Mouse (Mus musculus) right cerebral cortex, postnatal 10 days (tissue): ENCODE data around the gene H2-T24.
"Not testable (repeated sequence)": the region's sequence is repeated elsewhere in the genome, so short reads cannot be mapped to it uniquely, and the experiment has no call there.

Source experiments
- DNase-seq, 2 experiments: peaks; one replicate each; pipeline ENCODE4 v3.0.0; 2021; ENCODE audit warnings: low spot score in 2 of 2

Gene H2-T24

DNA sequence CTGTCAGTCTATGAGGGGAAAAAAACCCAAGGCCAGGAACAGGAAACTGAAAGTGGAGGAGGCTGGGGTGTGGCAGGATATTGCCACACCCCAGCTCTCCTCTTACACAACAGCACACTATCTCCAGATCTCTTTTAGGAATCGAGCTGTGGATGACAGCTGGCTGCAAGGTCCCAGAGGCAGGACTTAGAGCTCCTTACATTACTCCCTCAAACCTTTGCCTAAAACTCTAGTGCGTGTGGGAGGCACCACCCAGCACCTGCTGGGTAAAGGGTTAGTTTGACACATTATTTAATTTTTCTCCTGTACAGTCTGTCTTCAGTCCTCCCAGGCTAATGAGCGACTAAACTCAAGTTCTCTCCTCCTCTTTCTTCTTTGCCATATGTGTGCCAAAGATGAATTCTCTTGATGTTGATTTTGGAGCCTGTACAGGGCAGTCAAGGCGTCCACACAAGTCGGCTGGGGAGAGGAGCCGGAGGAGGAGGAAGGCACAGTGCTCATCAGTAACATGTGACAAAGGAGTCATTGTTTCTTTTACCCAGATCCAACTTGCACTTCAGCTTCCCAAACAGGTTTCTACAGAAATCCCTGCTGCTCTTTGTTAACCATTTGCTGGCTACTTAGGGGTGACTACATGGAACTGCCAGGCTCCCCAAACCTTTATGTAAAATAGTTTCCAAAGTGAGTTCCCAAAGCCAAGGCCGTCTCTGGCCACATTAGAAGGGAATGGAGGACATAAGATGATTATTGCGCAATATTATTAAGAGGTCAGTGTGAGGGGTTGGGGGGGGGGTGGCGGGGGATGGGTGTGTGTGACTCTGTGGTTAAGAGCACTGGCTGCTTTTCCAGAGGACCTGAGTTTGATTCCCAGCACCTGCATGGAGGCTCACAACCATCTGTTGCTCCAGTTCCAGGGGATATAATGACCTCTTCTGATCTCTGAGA, 3.6 kb upstream of the H2-T24 start:
- DNase-seq, result no peak

DNA sequence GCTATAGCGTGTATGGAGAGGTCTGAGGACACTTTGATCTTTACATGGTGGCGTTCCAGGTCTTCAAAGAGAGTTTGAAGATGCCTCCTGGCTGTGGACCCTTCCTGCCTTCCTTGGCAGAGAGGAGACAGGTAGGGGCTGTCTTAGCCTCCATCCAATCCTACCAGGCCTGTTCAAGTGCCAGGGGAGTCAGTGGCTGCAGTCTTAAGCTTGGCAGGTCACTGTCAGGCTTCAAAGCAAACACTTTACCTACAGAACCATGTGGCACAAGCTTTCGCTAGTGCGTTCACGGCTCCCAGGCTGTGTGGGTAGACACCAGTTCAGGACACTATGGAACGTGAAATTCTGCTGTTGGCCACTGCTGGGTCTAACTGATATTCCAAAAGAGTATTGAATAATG, 2.6 kb upstream of the H2-T24 start:
- no peak for DNase-seq

DNA sequence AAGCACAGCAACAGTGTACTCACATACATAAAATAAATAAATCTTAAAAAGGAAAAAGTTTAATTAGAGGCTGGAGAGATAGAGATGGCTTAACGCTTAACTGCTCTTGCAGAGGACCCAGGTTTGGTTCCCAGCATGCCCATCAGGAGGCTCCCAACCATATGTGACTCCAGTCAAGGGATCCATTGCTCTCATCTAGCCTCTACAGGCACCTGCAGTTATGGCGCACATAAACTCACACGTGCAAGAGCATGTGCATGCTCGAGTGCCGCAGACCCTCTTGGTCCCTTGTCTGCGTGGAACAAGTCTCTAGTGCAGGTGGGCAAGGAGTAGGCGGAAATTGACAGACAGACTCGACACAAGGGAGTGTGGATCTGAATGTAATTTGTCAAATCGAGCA, 1.7 kb upstream of the H2-T24 start:
- no peak for DNase-seq

DNA sequence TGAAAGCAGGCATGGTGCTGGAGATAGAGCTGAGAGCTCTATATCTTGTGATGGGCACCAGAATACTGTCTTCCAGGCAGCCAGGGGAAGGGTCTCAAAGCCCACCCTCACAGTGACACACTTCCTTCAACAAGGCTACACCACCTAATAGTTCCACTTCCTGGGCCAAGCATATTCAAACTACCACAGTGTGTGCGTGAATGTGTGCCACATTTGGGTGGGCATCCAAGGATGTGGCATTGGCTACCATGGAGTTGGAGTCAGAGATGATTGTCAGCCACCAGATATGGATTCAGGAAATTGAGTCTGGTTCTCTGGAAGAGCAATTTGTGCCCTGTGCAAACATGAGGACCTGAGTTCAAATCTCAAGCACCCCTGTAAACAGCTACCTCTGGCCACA, 949 bp upstream of the H2-T24 start:
- DNase-seq, result no peak

DNA sequence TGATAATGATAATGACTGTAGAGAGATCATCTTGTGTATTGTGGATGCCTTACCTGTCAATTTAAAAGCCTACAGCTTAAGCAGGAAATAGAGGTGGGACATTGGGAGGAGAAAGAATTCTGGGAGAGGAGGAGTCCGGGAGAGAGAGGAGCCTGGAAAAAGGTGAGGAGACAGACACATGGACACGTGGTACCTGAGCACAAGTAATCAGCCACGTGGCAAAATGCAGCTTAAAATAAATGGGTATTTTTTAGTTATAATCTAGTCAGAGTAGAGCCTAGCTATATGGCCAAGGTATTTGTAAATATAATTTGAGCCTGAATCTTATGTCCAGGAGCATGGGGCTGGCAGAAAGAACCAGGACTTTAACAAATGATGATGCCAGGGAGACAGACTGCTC, 841 bp downstream of the H2-T24 start:
- no peak for DNase-seq

DNA sequence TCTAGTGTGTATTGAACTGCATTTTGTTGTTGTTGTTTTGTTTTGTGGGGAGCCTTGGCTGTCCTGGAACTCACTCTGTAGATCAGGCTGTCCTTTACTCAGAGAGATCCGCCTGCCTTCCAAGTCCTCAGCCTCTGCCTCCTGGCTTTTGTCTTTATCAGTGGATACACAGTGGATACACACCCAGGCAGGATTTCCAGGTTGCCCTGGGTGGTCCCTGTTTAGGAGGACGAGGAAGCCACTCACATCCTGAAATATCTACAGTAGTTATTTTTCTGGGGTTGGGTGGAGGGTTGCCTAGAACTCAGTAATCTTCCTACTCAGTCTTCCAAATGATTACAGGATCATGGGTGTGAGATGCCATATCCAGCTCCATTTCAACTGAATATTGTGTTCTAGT, 1.4 kb downstream of the H2-T24 start:
- DNase-seq, result no peak

DNA sequence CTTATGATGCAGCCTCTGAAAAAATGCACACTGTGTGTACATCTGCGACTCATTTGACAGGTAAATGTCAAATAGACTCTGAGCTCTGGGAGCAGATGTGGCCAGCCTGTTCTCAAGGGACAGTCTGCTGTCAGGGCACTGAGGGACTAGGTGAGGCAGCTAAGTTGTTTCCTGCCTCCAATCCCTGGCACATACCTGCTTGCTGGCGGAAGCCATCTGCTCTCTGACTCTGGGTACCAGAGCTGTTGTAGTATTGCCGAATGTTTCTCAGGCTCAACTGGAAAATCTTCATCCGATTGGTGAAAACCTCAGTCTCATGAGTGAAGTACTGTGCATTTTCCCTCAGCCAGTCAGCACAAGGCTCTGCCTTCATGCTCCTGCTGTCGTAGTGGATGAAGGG, 3.3 kb downstream of the H2-T24 start:
- DNase-seq, result no peak

DNA sequence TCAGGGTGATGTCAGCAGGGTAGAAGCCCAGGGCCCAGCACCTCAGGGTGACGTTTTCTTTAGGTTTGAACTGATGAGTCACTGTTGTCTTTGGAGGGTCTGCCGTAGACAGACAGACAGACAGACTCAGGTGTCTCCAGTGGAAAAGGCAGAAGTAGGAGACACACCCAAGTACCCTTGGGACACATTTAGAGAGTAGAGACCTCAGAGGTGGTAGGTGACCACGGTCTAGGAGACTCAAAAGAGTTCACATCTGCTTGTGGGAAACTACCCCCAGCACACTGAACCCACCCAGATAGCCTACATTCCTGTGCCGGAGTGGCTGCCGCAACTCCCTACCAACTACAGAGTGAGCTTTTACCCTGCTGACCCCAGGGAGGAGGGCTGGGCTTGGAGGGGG, 5.4 kb downstream of the H2-T24 start:
- DNase-seq, result no peak

DNA sequence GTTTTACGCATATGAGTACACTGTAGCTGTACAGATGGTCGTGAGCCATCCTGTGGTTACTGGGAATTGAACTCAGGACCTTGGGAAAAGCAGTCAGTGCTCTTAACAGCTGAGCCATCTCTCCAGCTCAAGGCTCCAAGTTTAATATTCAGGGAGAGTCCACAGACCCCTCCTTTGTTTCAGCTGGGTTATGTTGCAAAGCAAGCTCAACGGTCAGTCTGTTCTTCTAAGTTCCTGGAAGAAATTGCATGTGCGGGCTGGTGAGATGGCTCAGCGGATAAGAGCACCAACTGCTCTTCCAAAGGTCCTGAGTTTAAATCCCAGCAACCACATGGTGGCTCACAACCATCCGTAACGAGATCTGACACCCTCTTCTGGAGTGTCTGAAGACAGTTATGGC, 16.0 kb downstream of the H2-T24 start:
- not testable (repeated sequence) for DNase-seq

DNA sequence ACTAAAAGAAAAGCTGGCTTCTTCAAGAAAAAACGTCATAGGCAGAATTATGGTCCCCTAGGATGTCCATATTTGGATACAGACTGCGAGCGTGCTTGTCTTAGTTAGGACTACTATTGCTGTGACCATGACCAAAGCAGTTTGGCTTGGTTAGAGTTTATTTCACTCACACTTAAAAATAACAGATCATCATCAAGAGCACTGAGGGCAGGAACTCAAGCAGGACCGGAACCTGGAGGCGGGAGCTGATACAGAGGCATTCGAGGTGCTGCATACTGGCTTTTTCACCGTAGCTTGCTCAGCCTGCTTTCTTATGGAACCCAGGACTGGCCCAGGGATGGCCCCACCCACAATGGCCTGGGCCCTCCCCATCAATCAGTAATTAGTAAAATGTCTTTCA, 17.0 kb downstream of the H2-T24 start:
- no peak for DNase-seq

DNA sequence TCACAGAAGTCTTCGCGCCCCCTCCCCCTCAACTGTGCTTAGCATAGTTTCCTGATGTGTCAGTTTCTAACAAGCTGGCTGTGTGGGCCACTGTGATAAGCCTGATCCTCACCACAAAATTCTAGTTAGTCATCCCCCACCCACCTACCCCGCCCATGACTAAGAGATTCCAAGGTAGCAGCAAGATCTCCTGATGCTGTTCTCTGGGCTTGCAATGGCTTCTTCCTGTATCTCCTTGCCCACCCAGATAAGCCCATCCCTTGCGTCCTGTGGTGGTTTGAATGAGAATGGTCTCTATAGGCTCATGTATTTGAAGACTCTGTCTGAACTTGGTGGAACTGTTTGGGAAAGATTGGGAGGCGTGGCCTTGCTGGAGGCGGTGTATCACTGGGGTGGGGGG, 18.4 kb downstream of the H2-T24 start:
- no peak for DNase-seq

DNA sequence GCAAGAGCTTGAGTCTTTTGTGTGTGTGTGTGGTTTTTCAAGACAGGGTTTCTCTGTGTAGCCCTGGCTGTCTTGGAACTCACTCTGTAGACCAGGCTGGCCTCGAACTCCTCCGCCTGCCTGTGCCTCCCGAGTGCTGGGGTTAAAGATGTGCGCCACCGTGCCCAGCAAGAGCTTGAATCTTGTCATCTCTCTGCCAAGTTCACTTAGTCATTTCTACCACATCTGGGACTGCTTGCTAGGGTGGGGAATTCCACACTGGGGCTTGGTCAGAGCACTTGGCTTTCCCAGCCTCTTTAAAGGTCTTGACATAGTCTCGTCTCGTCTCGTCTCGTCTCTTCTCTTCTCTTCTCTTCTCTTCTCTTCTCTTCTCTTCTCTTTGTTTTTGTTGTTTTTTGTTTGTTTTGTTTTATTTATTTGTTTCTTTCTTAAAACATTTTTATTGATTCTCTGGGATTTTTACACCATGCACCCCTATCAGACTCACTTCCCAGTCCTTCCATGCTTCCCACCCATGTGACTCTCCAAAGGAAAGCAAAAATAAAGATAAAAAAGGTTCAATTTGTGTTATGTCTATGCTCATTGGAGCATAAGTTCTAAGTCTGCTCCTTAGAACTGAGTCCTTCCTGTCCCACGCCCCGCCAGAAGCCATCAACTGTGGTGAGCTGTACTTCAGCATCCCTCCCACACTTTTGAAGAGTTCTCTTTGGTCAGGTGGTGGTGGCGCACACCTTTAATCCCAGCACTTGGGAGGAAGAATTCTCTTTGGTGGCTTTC, 19.1 kb downstream of the H2-T24 start:
- DNase-seq, result no peak

DNA sequence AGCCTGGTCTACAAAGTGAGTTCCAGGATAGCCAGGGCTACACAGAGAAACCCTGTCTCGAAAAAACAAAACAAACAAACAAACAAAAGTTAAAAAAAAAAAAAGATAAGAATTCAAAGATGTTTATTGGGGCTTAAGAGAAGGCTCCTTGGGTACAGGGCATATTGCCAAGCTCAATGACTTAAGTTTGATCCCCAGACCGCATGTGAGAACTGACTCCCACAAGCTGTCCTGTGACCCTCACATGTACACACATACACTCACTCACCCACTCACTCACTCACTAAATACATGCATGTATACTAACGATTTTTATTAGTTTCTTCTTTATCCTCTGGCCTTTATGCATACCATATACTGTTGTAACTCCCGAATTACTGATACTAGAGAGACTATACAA, 20.0 kb downstream of the H2-T24 start:
- DNase-seq, result no peak

DNA sequence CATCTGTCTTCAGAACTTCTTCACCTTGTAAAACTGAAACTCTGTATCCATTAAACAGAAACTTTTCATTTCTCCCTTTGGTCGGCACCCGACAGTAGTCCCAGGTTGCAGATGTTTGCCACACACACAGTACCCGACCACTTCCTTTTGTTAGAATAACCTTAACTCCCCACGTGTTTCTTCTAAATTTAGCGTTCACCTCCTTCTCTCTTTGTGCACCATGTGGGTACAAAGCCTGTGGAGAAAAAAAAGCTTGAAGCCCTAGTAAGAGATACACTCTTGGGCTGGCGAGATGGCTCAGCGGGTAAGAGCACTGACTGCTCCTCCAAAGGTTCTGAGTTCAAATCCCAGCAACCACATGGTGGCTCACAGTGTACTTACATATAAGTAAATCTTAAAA, 21.0 kb downstream of the H2-T24 start:
- DNase-seq, result no peak

DNA sequence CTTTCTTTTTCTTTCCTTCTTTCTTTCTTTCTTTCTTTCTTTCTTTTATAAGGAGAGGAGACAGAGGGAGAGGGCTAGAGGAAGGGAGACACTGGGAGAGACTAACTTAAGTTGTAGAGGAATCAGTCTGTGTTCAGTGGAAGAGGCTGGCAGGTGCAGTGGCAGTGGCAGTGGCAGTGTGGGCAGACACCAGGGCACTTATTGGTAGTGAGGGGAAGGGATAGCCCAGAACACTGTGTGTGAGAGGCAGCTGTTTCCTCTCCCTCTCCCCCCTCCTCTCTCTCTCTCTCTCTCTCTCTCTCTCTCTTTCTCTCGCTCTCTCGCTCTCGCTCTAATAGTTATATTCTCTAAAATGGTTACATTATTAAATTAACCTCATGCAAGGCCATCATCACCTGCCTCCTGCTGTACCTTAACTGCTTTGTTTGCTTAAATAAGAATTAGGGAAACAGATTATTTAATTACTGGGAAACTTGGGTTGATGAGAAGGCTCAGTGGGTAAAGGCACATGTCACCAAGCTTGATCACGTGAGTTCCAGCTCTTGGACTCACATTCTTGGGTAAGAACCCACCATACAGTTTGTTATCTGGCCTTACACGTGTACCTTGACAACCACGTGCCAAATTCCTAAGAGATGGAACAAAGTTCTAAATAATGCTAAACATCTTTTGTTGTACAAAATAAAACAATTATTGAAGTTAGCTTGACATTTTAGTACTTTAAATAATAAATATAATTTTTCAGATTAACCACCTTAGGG, 21.6 kb downstream of the H2-T24 start:
- no peak for DNase-seq

DNA sequence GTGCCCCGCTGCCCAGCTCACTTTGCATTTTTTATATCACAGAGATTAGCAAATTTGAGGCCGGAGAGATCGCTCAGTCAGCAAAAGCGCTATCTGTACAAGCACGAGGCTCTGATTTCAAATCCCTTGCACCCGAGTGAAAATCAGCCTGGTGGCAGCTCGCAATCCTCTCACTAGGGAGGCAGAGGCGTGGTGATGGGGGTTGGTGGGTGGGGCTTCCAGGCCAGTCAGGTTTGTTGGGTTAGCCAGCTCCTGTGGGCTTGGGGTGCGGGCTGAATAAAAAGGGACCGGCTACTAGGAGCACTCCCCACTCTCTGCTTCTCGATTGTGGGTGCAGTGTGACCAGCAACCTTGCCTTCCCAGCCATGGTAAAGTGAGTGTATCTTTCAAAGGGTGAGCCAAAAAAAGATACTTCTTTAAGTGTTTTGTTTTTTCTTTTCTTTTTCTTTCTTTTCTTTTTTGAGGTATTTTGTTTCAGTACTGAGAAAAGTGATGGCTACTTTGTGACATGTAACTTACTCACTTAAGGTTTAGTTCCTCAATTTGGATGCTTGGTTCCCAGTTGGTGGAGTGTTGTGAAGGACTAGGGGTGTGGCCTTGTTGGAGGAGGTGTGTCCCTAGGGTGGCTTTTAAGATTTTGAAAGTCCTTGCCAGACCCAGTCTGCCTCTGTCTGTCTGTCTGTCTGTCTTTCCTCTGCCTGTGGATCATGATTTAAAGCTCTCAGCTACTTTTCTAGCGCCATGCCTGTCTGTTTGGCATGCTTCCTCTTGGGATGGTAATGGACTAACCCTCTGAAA, 22.4 kb downstream of the H2-T24 start:
- no peak for DNase-seq

DNA sequence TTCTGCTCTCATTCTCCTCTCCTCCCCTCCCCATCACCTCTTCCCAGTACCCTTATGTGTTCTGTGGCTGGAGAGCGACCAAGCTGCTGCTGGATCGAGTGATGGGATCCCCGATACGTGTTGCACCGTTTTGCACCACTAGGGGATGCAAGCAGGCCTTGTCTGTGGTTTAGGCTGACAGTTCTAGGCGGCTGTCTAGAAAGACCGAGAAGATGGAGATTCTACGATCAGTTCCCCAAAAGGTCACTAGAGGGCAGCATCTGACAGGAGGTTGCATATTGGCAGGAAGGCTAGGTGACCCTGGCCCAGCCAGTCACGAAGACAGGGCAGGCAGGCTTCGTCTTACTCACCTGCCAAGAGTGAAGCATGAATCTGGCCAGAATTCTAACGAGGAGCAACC, 23.4 kb downstream of the H2-T24 start:
- DNase-seq, result peak; percentile 93 to 95

DNA sequence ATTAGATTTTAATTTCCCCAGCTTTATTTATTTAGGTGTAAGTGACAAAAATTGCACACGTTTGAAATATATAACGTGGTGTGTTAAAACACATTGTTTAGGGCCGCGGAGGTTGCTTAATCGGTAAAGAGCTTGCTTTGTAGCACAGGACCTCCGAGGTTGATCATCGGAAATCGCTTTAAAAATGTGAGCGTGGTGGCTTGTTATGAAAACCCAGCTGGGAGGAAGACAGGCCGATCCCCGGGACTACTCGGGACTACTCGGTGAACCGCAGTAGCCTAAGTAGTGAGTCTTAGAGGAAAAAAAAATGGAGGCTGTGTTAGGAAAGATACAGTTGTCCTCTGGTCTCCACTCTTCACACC, 25.5 kb downstream of the H2-T24 start:
- DNase-seq, result no peak

DNA sequence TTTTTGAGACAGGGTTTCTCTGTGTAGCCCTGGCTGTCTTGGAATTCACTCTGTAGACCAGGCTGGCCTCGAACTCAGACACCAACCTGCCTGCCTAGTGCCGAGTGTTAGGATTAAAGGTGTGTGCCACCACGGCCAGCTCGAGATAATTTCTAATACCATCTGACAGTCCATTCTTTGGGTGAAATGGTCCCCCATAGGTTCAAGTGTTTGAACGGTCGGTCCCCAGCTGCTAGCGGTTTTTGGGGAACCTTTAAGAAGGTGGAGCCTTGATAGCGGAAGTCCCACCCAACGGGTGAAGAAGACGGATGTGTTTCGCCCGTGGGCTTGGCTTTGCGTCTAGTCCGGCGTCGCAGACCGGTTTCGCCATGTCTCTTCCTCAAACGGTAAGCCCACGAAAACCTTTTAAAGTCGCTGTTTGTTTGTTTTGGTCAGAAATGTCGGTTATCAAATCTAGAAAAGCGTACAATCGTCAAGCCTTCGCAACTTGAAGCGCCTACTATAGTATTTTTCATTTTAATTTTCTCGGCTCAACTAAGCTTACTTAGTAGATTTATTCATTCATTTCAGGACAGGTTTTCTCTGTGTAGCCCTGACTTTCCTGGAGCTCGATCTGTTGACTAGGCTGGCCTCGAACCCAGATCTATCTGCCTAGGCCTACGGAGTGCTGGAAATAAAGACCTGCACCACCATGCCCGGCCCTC, 26.0 kb downstream of the H2-T24 start:
- DNase-seq, result peak; percentile 90 to 91

DNA sequence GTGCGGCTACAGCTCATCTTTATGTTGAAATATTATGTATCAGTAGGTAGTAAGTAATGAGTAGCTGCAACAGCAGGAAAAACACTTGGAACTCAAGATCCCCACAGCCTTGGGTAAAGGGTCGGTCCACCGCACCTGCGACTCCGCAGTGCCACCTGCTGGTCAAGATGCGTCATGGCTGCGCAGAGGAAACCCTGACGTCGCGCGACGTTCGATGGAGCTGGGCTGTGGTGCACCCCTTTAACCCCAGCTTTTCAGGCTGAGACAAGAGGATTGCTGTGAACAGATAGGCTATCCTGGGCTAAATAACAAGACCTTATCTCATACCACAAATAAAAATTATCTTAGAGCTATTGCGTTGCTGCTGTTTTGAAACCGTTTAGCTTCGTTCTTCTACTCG, 26.7 kb downstream of the H2-T24 start:
- DNase-seq, result peak; percentile 84 to 86

DNA sequence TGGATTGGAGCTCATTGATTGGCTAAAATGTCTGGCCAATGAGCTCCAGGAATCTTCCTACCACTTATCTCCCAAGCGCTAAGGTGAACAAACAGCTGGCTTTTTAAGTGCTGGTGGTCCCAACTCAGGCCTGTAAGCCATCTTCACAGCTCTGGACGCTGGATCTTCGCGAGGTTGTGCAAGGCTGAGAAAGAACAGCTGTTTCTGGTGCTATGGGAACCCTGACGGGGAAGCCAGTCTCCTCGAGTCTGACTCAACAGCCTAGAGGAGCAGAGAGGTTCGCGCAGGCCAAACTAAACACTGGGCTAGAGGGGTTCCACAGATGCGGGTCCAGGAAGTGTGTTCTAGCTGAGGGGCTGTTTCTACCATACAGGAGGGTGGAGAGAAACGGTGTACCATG, 28.6 kb downstream of the H2-T24 start:
- no peak for DNase-seq
